ENCODE assay signal across 7 mouse cellular contexts in genomic region chr16:21694463-21695241, GRCm38 (mm10). TPM values are rescaled to one million over a fixed set of nuclear protein-coding genes. Genes with fewer than 3 reads are reported as not detected.
A peak's percentile ranks its signal among the peaks of the same experiment; 100 is the strongest.
DNase-seq lines count a peak whose midpoint lies in the region; ATAC-seq and TF ChIP-seq lines count a peak whose summit lies in the region.

TSS of gene 2510009E07Rik (minus strand) at chr16:21694665.

- under 1% methylated on average over 45 of the region's 61 CpGs for WGBS in heart, embryonic 12.5 days
- WGBS in kidney, postnatal 0 days, result under 1% methylated on average over 56 of the region's 61 CpGs
- under 1% methylated on average over 51 of the region's 61 CpGs for WGBS in midbrain, postnatal 0 days

- no peaks in the 10 kb centered on the region for H3K36me3 ChIP-seq in heart, embryonic 12.5 days
- no peaks in the 10 kb centered on the region for H3K36me3 ChIP-seq in kidney, postnatal 0 days (ENCODE audit: insufficient read depth, low read length)
- no peaks in the 10 kb centered on the region for H3K36me3 ChIP-seq in midbrain, postnatal 0 days (ENCODE audit: insufficient read depth, low read length)

- DNase-seq in brain, embryonic 14.5 days (ENCODE audit: low read depth), result peak; percentile 97
- DNase-seq in kidney, postnatal 0 days (ENCODE audit: low spot score), result peak; percentile 94
- DNase-seq in liver, result peak; percentile 77
- peak; percentile 95 for DNase-seq in midbrain, postnatal 0 days (ENCODE audit: low spot score)
- DNase-seq in spleen, postnatal 36 days (ENCODE audit: low spot score in 2 of 2), result peak; percentile 56 to 60

- H3K4me1 ChIP-seq in heart, embryonic 12.5 days (replicated peaks), result peaks cover 32% of the 10 kb centered on the region
- peaks cover 8% of the 10 kb centered on the region; the same call in 1 of the 2 replicates for H3K4me1 ChIP-seq in kidney, postnatal 0 days (replicated peaks; ENCODE audit: insufficient read depth, low read length)
- peaks cover 19% of the 10 kb centered on the region; the same call in 1 of the 2 replicates for H3K4me1 ChIP-seq in midbrain, postnatal 0 days (ENCODE audit: insufficient read depth, low read length)

- no peaks in the 10 kb centered on the region for H3K9me3 ChIP-seq in heart, embryonic 12.5 days (replicated peaks)
- H3K9me3 ChIP-seq in kidney, postnatal 0 days (replicated peaks; ENCODE audit: low read length), result no peaks in the 10 kb centered on the region
- H3K9me3 ChIP-seq in midbrain, postnatal 0 days (ENCODE audit: low read length), result no peaks in the 10 kb centered on the region

- TF ChIP-seq CTCF in brain, embryonic 14.5 days (IDR thresholded peaks at IDR 0.05; ENCODE audit: borderline replicate concordance, extremely low read depth, insufficient read depth, insufficient read length), result no peak
- no peak for TF ChIP-seq CTCF in kidney, postnatal 0 days (IDR thresholded peaks at IDR 0.05; ENCODE audit: low read depth)
- peak; percentile 22 for TF ChIP-seq CTCF in midbrain, postnatal 0 days (IDR thresholded peaks at IDR 0.05)

- peak within 1 kb of the TSS; percentile 93 for H3K4me2 ChIP-seq in heart, embryonic 12.5 days
- peak within 1 kb of the TSS; percentile 99 for H3K4me2 ChIP-seq in kidney, postnatal 0 days (ENCODE audit: low read length)
- H3K4me2 ChIP-seq in midbrain, postnatal 0 days (ENCODE audit: low read depth, low read length, poor library complexity, severe bottlenecking), result peak within 1 kb of the TSS; percentile 93

- no peaks in the 10 kb centered on the region for H3K27me3 ChIP-seq in heart, embryonic 12.5 days (replicated peaks)
- H3K27me3 ChIP-seq in kidney, postnatal 0 days (ENCODE audit: insufficient read depth, low read length), result no peaks in the 10 kb centered on the region
- no peaks in the 10 kb centered on the region for H3K27me3 ChIP-seq in midbrain, postnatal 0 days (ENCODE audit: insufficient read depth, low read length)

- H3K9ac ChIP-seq in heart, embryonic 12.5 days, result peak within 1 kb of the TSS; percentile 89
- peak within 1 kb of the TSS; percentile 79 for H3K9ac ChIP-seq in kidney, postnatal 0 days (ENCODE audit: low read depth, low read length)
- peak within 1 kb of the TSS; percentile 98 for H3K9ac ChIP-seq in midbrain, postnatal 0 days (replicated peaks; ENCODE audit: low read length, poor library complexity, severe bottlenecking)

- peak within 1 kb of the TSS; percentile 79 for H3K4me3 ChIP-seq in heart, embryonic 12.5 days
- peak within 1 kb of the TSS; percentile 85 for H3K4me3 ChIP-seq in kidney, postnatal 0 days (replicated peaks; ENCODE audit: low read depth, low read length)
- peak within 1 kb of the TSS; percentile 89 for H3K4me3 ChIP-seq in midbrain, postnatal 0 days (ENCODE audit: low read depth, low read length)

- peak; percentile 84; the same call in 1 of the 2 replicates for TF ChIP-seq POLR2A in brain, embryonic 14.5 days (IDR thresholded peaks at IDR 0.05; ENCODE audit: borderline replicate concordance, extremely low read depth, insufficient read depth, insufficient read length, poor library complexity, severe bottlenecking)

- H3K27ac ChIP-seq in heart, embryonic 12.5 days (ENCODE audit: poor library complexity, severe bottlenecking), result peak within 1 kb of the TSS; percentile 93
- peak within 1 kb of the TSS; percentile 88 for H3K27ac ChIP-seq in kidney, postnatal 0 days
- H3K27ac ChIP-seq in midbrain, postnatal 0 days (ENCODE audit: low read depth, low read length), result peak within 1 kb of the TSS; percentile 98

- ATAC-seq in erythroid progenitor cell, adult 5-6 weeks (replicated peaks; ENCODE audit: low FRiP score, poor library complexity, severe bottlenecking), result 0 out of 2 replicates have a peak, but pooled peaks have one; percentile 46
- ATAC-seq in heart, embryonic 12.5 days (ENCODE audit: insufficient number of reproducible peaks, low FRiP score), result peak; percentile 86
- ATAC-seq in kidney, postnatal 0 days (replicated peaks; ENCODE audit: low FRiP score, low read depth), result peak; percentile 86
- ATAC-seq in midbrain, postnatal 0 days (ENCODE audit: low FRiP score), result peak; percentile 90

RNA-seq across cellular contexts. Expression of gene 2510009E07Rik, which starts in this region (rescaled TPM):
- polyA plus RNA-seq in brain, embryonic 14.5 days (2012; rRNA removed), result 36.0 and 57.0 TPM in 2 replicates
- 0.36 and 1.7 TPM in 2 replicates for total RNA-seq in erythroid progenitor cell, adult 5-6 weeks (2015; ENCODE audit: low replicate concordance)
- not detected in 2 replicates for total RNA-seq in erythroid progenitor cell, adult 5-6 weeks (2017; ENCODE audit: low replicate concordance)
- polyA plus RNA-seq in heart, embryonic 12.5 days (2016; fragmentation: Nextera tagmentation; extraction: Ambion mirVana), result 26.7 and 26.8 TPM in 2 replicates
- polyA plus RNA-seq in kidney, postnatal 0 days (2015; fragmentation: Nextera tagmentation; extraction: Ambion mirVana), result 13.1 and 13.6 TPM in 2 replicates
- total RNA-seq in midbrain, postnatal 0 days (2014; rRNA removed), result 48.1 and 48.7 TPM in 2 replicates
- polyA plus RNA-seq in midbrain, postnatal 0 days (2015; fragmentation: Nextera tagmentation; extraction: Ambion mirVana), result 36.0 and 37.0 TPM in 2 replicates

Comparison
In these comparisons a context has a peak if more than half of its experiments do, and no peak if none do; other contexts are left out.
1. Peak in every context shown above with its lines: DNase-seq, ATAC-seq, H3K4me3 ChIP-seq and H3K27ac ChIP-seq.
2. RNA of gene 2510009E07Rik (total RNA-seq): 48.1 to 48.7 TPM in midbrain, postnatal 0 days; 0.36 to 1.7 TPM in erythroid progenitor cell, adult 5-6 weeks; every median in the first group is over 10 times any median in the second.